Mouse (Mus musculus) hindbrain, embryonic 11.5 days (tissue): Measurements from ENCODE around the gene Tmem109. TPM values are rescaled to one million over a fixed set of nuclear protein-coding genes. Genes with fewer than 3 reads are reported as not detected.

Source experiments
- ATAC-seq: fragments of 200-750 bp; cut with Nextera tagmentation; 2 replicates; pipeline ENCODE4 v1.8.0; 2017; ENCODE audit warnings: mild to moderate bottlenecking, moderate TSS enrichment, moderate library complexity; ENCODE audit not compliant: low FRiP score
- DNase-seq: peaks from one replicate; pipeline ENCODE4 v3.0.0-alpha.2; 2015; ENCODE audit warnings: low spot score
- H3K27ac ChIP-seq: fragments of 300-500 bp; sonication (generic); 2 replicates; pipeline ENCODE4 v1.5.1; 2014; ENCODE audit warnings: mild to moderate bottlenecking, low read depth, low read length
- H3K27me3 ChIP-seq: fragments of 300-500 bp; sonication (generic); 2 replicates; pipeline ENCODE4 v1.6.1; 2014; ENCODE audit warnings: mild to moderate bottlenecking, low read length, moderate library complexity, mixed read lengths; ENCODE audit not compliant: control insufficient read depth, insufficient read depth
- H3K36me3 ChIP-seq: fragments of 300-500 bp; sonication (generic); 2 replicates; pipeline ENCODE4 v1.6.1; 2014; ENCODE audit warnings: mild to moderate bottlenecking, low read length, moderate library complexity, mixed read lengths; ENCODE audit not compliant: control insufficient read depth, insufficient read depth
- H3K4me1 ChIP-seq: fragments of 300-500 bp; sonication (generic); replicated peaks from 2 replicates; pipeline ENCODE4 v1.6.1; 2014; ENCODE audit warnings: low read length, mixed read lengths; ENCODE audit not compliant: control insufficient read depth, insufficient read depth
- H3K4me2 ChIP-seq: fragments of 300-500 bp; sonication (generic); replicated peaks from 2 replicates; pipeline ENCODE4 v1.6.1; 2014; ENCODE audit warnings: mild to moderate bottlenecking, low read depth, low read length
- H3K4me3 ChIP-seq: fragments of 300-500 bp; sonication (generic); 2 replicates; pipeline ENCODE4 v1.5.1; 2014; ENCODE audit warnings: low read depth, low read length
- H3K9ac ChIP-seq: fragments of 300-500 bp; sonication (generic); 2 replicates; pipeline ENCODE4 v1.6.1; 2014; ENCODE audit warnings: low read depth, low read length
- H3K9me3 ChIP-seq: fragments of 300-500 bp; sonication (generic); 2 replicates; pipeline ENCODE4 v1.6.1; 2016; ENCODE audit warnings: low read length; ENCODE audit not compliant: control insufficient read depth
- whole genome bisulfite sequencing: fragments of 180-500 bp; shearing (Covaris S2); extraction: QIAGEN DNeasy Blood & Tissue Kit; methylation state at CpG from one replicate; pipeline ENCODE4 v1.1.7; 2014; 5-methylcytosine and 5-hydroxymethylcytosine counted together
- polyA plus RNA-seq: library from polyadenylated mRNA; unstranded; fragments of >200 nt; fragmentation: Nextera tagmentation; extraction: Ambion mirVana; gene quantifications from 2 replicates; pipeline ENCODE4 v1.2.1, GENCODE M21; 2014

Tmem109 gene
- polyA plus RNA-seq, 1 experiment from 2014 or later, result 44.9 TPM

- WGBS, result 62% methylated on average over 5 of the region's 5 CpGs
- H3K9me3 ChIP-seq, result no peaks in the 10 kb centered on the region
Observed at GRCm38 (mm10) chr19:10916506-10916905, 34.7 kb upstream of the Tmem109 start.

GRCm38 (mm10) chr19:10914870-10915269 lies 33.1 kb upstream of the Tmem109 start:
- H3K36me3 ChIP-seq, result no peaks in the 10 kb centered on the region
- DNase-seq, result no peak
- H3K27ac ChIP-seq, result no peak overlapping the region
- no peak overlapping the region for H3K9ac ChIP-seq
- H3K4me3 ChIP-seq, result no peak overlapping the region
- no peaks in the 10 kb centered on the region for H3K4me1 ChIP-seq
- H3K4me2 ChIP-seq, result no peak overlapping the region
- 83% methylated on average over 2 of the region's 2 CpGs for WGBS
- H3K27me3 ChIP-seq, result no peaks in the 10 kb centered on the region
- no peak for ATAC-seq
- H3K9me3 ChIP-seq, result no peaks in the 10 kb centered on the region

More at GRCm38 (mm10) chr19:10916506-10916905, 34.7 kb upstream of the Tmem109 start:
- H3K27ac ChIP-seq, result no peak overlapping the region
- no peak for ATAC-seq
- H3K9ac ChIP-seq, result no peak overlapping the region
- no peaks in the 10 kb centered on the region for H3K36me3 ChIP-seq
- DNase-seq, result no peak
- H3K4me2 ChIP-seq, result no peak overlapping the region
- no peaks in the 10 kb centered on the region for H3K27me3 ChIP-seq
- no peak overlapping the region for H3K4me3 ChIP-seq
- no peaks in the 10 kb centered on the region for H3K4me1 ChIP-seq

GRCm38 (mm10) chr19:10914291-10914690 lies 32.5 kb upstream of the Tmem109 start:
- H3K4me2 ChIP-seq, result no peak overlapping the region
- H3K36me3 ChIP-seq, result no peaks in the 10 kb centered on the region
- 77% methylated on average over 7 of the region's 7 CpGs for WGBS
- H3K4me1 ChIP-seq, result no peaks in the 10 kb centered on the region
- no peak overlapping the region for H3K4me3 ChIP-seq
- H3K27me3 ChIP-seq, result no peaks in the 10 kb centered on the region
- H3K27ac ChIP-seq, result no peak overlapping the region
- H3K9ac ChIP-seq, result no peak overlapping the region
- ATAC-seq (no peak), DNase-seq (no peak)
- no peaks in the 10 kb centered on the region for H3K9me3 ChIP-seq

DNA sequence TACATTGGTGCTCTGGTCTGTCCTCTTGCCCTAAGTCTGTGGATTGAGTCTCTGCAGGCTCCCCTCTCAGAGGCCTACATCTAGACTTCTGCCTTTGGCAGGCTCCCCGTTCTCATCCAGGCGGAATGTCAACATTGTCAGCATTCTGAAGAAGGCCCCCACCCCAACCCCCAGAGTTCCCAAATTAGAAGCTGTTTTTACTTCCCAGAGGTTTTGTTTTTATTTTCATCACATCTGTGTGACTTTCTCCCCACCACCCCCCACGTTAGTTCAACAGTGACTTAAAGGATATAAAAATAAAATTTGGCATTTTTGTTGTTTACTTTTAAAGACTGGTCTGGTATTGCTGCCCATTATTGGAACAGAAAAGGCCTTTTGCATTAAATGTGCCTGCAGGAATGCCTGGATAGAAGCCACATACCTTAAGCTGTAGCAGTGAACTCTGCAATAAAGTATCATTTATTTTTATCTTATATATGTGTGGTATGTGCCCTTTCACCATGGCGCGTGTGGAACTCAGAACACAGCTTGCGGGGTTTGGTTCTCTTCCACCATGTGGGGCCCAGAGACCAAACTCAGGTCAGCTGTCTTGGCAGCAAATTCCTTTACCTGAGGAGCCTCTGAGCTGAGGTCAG lies 27.4 kb upstream of the Tmem109 start:
- Histone ChIP-seq H3K36me3 (0 out of 2 replicates have a peak, but pooled peaks cover 2% of the 10 kb centered on the region), H3K9me3 (no peaks in the 10 kb centered on the region), H3K4me1 (no peaks in the 10 kb centered on the region), H3K27me3 (no peaks in the 10 kb centered on the region), H3K4me3 (no peak overlapping the region), H3K4me2 (no peak overlapping the region), H3K9ac (no peak overlapping the region), H3K27ac (no peak overlapping the region)
- ATAC-seq, result no peak
- DNase-seq, result no peak
- 84% methylated on average over 6 of the region's 6 CpGs for WGBS

GRCm38 (mm10) chr19:10907891-10908290 lies 26.1 kb upstream of the Tmem109 start:
- WGBS, result 64% methylated on average over 3 of the region's 3 CpGs
- H3K9me3 ChIP-seq, result no peaks in the 10 kb centered on the region
- H3K9ac ChIP-seq, result no peak overlapping the region
- no peaks in the 10 kb centered on the region for H3K27me3 ChIP-seq
- H3K4me2 ChIP-seq, result no peak overlapping the region
- DNase-seq, result peak; percentile 62
- no peak for ATAC-seq
- H3K4me3 ChIP-seq, result no peak overlapping the region
- peaks cover 7% of the 10 kb centered on the region; the same call in 1 of the 2 replicates for H3K36me3 ChIP-seq
- H3K27ac ChIP-seq, result no peak overlapping the region
- no peaks in the 10 kb centered on the region for H3K4me1 ChIP-seq

DNA sequence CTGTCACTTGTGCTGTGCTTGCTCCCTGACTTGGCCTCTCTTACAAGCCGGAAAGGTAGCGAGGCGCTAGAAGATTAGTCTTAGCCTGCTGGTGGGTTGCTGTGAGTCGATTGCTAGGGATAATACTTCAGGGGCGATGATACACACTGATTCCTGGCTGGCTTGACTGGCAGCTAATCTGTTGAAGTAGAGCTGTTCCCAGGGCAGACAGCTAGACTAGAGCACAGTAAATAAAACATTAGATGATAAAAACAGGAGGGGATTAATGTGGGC lies 23.9 kb upstream of the Tmem109 start:
- ATAC-seq (no peak), DNase-seq (no peak)
- Histone ChIP-seq H3K4me3 (no peak overlapping the region), H3K27ac (0 out of 2 replicates have a peak overlapping the region, but pooled peaks have one; percentile 10), H3K9ac (no peak overlapping the region), H3K27me3 (no peaks in the 10 kb centered on the region), H3K4me1 (no peaks in the 10 kb centered on the region), H3K4me2 (no peak overlapping the region), H3K9me3 (no peaks in the 10 kb centered on the region), H3K36me3 (peaks cover 11% of the 10 kb centered on the region)
- 93% methylated on average over 5 of the region's 5 CpGs for WGBS

GRCm38 (mm10) chr19:10904927-10905727 lies 23.3 kb upstream of the Tmem109 start:
- DNase-seq (no peak), ATAC-seq (no peak)
- Histone ChIP-seq H3K4me1 (no peaks in the 10 kb centered on the region), H3K27me3 (no peaks in the 10 kb centered on the region), H3K4me3 (no peak overlapping the region), H3K27ac (0 out of 2 replicates have a peak overlapping the region, but pooled peaks have one; percentile 10), H3K9ac (no peak overlapping the region), H3K9me3 (no peaks in the 10 kb centered on the region), H3K36me3 (peaks cover 13% of the 10 kb centered on the region), H3K4me2 (no peak overlapping the region)
- 80% methylated on average over 7 of the region's 7 CpGs for WGBS

GRCm38 (mm10) chr19:10904512-10904911 lies 22.7 kb upstream of the Tmem109 start:
- H3K27me3 ChIP-seq, result no peaks in the 10 kb centered on the region
- no peak overlapping the region for H3K4me2 ChIP-seq
- no peak overlapping the region for H3K9ac ChIP-seq
- ATAC-seq (no peak), DNase-seq (no peak)
- 95% methylated on average over 5 of the region's 5 CpGs for WGBS
- H3K27ac ChIP-seq, result no peak overlapping the region
- no peak overlapping the region for H3K4me3 ChIP-seq
- H3K36me3 ChIP-seq, result peaks cover 13% of the 10 kb centered on the region
- no peaks in the 10 kb centered on the region for H3K9me3 ChIP-seq
- H3K4me1 ChIP-seq, result no peaks in the 10 kb centered on the region

DNA sequence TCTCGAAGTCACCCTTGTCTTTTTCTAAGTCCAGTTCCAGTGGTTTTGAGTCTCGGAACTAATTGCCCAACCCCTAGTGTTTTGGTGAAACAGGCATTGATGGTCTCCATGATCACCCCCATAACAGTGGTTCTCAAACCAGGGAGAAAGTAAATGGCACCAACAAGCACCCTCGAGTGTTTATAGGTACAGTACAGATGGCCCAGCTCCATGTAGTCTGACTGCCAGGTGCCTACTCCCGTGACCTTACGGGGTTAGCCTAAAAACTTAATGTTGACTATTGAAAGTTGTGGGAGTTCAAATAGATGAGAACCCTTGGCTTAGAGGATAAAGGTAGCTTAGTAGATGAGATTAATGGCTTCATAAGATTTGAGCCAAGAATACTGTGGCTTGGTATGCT lies 19.2 kb upstream of the Tmem109 start:
- Histone ChIP-seq H3K4me1 (no peaks in the 10 kb centered on the region; the same call in 1 of the 2 replicates), H3K4me3 (no peak overlapping the region), H3K4me2 (no peak overlapping the region), H3K27ac (no peak overlapping the region), H3K27me3 (no peaks in the 10 kb centered on the region), H3K36me3 (peaks cover 14% of the 10 kb centered on the region), H3K9me3 (no peaks in the 10 kb centered on the region), H3K9ac (no peak overlapping the region)
- WGBS, result 94% methylated on average over 5 of the region's 5 CpGs
- no peak for ATAC-seq
- DNase-seq, result no peak
